Mouse (Mus musculus) hindbrain, embryonic 14.5 days (tissue): Measurements from ENCODE around the gene Fes. TPM values are rescaled to one million over a fixed set of nuclear protein-coding genes. Genes with fewer than 3 reads are reported as not detected.

ENCODE experiments used
- ATAC-seq: fragments of 200-750 bp; cut with Nextera tagmentation; 2 replicates; pipeline ENCODE4 v1.8.0; 2017; ENCODE audit warnings: moderate number of reproducible peaks, mild to moderate bottlenecking, moderate TSS enrichment, moderate library complexity; ENCODE audit not compliant: low FRiP score
- DNase-seq: peaks from one replicate; pipeline ENCODE4 v3.0.0-alpha.2; 2015; ENCODE audit warnings: low spot score
- H3K27ac ChIP-seq: fragments of 300-500 bp; sonication (generic); 2 replicates; pipeline ENCODE4 v1.5.1; 2014; ENCODE audit warnings: mild to moderate bottlenecking, moderate library complexity
- H3K27me3 ChIP-seq: fragments of 300-500 bp; sonication (generic); 2 replicates; pipeline ENCODE4 v1.6.1; 2014; ENCODE audit warnings: mild to moderate bottlenecking, low read length, mixed read lengths; ENCODE audit not compliant: control insufficient read depth, insufficient read depth
- H3K36me3 ChIP-seq: fragments of 300-500 bp; sonication (generic); replicated peaks from 2 replicates; pipeline ENCODE4 v1.6.1; 2014; ENCODE audit not compliant: control insufficient read depth, insufficient read depth
- H3K4me1 ChIP-seq: fragments of 300-500 bp; sonication (generic); replicated peaks from 2 replicates; pipeline ENCODE4 v1.6.1; 2014; ENCODE audit warnings: antibody characterized with exemption, low read length, mixed read lengths; ENCODE audit not compliant: control insufficient read depth, insufficient read depth
- H3K4me2 ChIP-seq: fragments of 300-500 bp; sonication (generic); replicated peaks from 2 replicates; pipeline ENCODE4 v1.6.1; 2014; ENCODE audit warnings: mild to moderate bottlenecking, moderate library complexity
- H3K4me3 ChIP-seq: fragments of 300-500 bp; sonication (generic); replicated peaks from 2 replicates; pipeline ENCODE4 v1.5.1; 2014; ENCODE audit warnings: mild to moderate bottlenecking, low read length
- H3K9ac ChIP-seq: fragments of 300-500 bp; sonication (generic); 2 replicates; pipeline ENCODE4 v1.6.1; 2014
- H3K9me3 ChIP-seq: fragments of 300-500 bp; sonication (generic); 2 replicates; pipeline ENCODE4 v1.6.1; 2016; ENCODE audit warnings: low read length; ENCODE audit not compliant: control insufficient read depth
- WGBS: fragments of 180-500 bp; shearing (Covaris S2); extraction: QIAGEN DNeasy Blood & Tissue Kit; methylation state at CpG from one replicate; pipeline ENCODE4 v1.1.7; 2014; 5-methylcytosine and 5-hydroxymethylcytosine counted together
- polyA plus RNA-seq: library from polyadenylated mRNA; unstranded; fragments of >200 nt; fragmentation: Nextera tagmentation; extraction: Ambion mirVana; gene quantifications from 2 replicates; pipeline ENCODE4 v1.2.1, GENCODE M21; 2014

Gene Fes
- polyA plus RNA-seq, 1 experiment from 2014 or later: 4.6 TPM

DNA sequence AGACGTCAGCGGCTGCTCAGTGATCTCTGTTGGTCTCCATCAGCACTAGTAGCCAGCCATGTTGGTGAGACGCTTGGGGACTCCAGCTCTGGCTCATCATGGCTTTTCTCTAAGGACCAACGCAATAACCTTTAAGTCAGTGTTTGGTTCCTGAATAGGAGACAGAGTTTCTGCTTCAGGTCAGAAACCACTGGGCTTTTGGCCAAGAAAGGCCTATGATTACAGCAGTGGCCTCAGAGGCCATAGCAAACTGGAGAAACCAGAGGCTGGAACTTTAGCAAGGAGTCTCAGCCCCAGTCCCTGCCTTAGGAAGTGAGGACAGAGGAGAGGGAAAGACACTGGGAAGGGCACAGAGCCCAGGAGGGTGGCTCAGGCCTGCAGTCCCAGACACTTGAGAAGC is 32.8 kb upstream of the Fes start:
- no peak for ATAC-seq
- Histone ChIP-seq H3K4me1 (0 out of 2 replicates have a peak, but pooled peaks cover 2% of the 10 kb centered on the region), H3K9ac (no peak overlapping the region), H3K4me2 (no peak overlapping the region), H3K9me3 (no peaks in the 10 kb centered on the region), H3K4me3 (no peak overlapping the region), H3K27me3 (no peaks in the 10 kb centered on the region), H3K36me3 (no peaks in the 10 kb centered on the region), H3K27ac (no peak overlapping the region)
- WGBS: 85% methylated on average over 4 of the region's 4 CpGs
- no peak for DNase-seq

DNA sequence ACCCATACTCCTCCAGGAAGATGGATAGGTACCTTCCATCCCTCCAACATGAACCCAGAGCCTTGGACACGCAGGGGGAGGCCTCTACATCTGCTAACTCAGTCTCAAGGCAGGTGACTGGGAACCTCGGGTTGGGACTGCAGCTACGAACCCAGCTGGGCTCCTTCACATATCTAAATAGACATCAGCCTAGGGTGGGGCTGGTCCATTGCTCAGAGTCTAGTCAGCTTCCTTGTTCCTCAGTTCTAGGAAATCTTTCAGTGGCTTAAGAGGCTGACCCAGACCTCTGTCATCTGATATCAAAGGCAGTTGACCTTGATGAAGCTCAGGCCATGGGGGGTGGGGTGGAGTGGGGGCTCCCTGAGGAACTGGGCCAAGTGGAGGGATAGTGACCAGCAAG is 31.5 kb upstream of the Fes start:
- H3K4me3 ChIP-seq: no peak overlapping the region
- DNase-seq (no peak), ATAC-seq (no peak)
- H3K36me3 ChIP-seq: no peaks in the 10 kb centered on the region
- WGBS: 83% methylated on average over 3 of the region's 3 CpGs
- no peak overlapping the region for H3K27ac ChIP-seq
- no peak overlapping the region for H3K4me2 ChIP-seq
- H3K9ac ChIP-seq: no peak overlapping the region
- no peaks in the 10 kb centered on the region for H3K9me3 ChIP-seq
- no peaks in the 10 kb centered on the region for H3K27me3 ChIP-seq
- H3K4me1 ChIP-seq: 0 out of 2 replicates have a peak, but pooled peaks cover 2% of the 10 kb centered on the region

DNA sequence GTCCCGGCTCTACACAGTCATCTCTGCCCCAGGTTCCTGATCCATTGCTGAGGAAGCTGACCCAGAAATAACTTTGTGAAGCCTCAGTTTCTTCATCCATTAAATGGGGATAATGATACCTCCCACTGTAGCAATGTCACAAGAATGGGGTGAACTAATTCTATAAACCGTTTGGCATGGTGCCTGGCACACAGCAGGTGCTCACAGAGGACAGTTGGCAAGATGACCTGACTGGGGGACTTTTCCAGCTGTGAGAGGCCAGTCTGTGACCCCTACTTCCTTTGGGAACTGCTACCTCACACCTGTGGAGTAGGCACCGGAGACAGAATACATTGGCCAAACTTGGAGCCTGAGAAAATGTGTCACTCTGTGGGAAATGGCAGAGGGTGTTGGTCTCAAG is 30.3 kb upstream of the Fes start:
- H3K27me3 ChIP-seq: no peaks in the 10 kb centered on the region
- no peak for DNase-seq
- WGBS: 72% methylated on average over 3 of the region's 3 CpGs

DNA sequence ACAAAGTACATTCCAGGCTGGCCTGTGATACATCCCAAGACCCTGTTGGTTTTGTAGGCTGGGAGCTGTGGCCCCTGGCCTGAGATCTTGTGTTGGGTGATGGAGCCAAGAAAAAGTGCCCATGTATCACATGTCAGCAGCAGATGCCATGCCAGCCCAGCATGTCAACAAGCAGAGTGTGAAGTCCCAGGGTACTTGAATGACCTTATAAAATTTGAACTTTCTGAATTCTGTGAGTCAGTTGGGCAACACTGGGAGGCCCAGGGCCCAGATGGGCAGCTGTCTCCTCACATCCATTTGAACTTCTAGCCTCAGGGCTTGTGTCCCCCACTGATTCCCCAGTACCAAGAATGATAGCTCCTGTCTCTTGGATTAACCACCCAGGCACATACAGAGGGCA is 29.9 kb upstream of the Fes start:
- no peaks in the 10 kb centered on the region for H3K36me3 ChIP-seq
- no peak for ATAC-seq
- H3K4me1 ChIP-seq: no peaks in the 10 kb centered on the region
- no peak overlapping the region for H3K4me3 ChIP-seq
- DNase-seq: no peak
- H3K27me3 ChIP-seq: no peaks in the 10 kb centered on the region
- no peak overlapping the region for H3K4me2 ChIP-seq
- no peak overlapping the region for H3K27ac ChIP-seq
- no peak overlapping the region for H3K9ac ChIP-seq
- H3K9me3 ChIP-seq: no peaks in the 10 kb centered on the region

More for the DNA sequence above, 30.3 kb upstream of the Fes start:
- Histone ChIP-seq H3K4me3 (no peak overlapping the region), H3K9me3 (no peaks in the 10 kb centered on the region), H3K4me1 (0 out of 2 replicates have a peak, but pooled peaks cover 2% of the 10 kb centered on the region), H3K27ac (no peak overlapping the region), H3K9ac (no peak overlapping the region), H3K36me3 (no peaks in the 10 kb centered on the region), H3K4me2 (no peak overlapping the region)
- ATAC-seq: no peak

DNA sequence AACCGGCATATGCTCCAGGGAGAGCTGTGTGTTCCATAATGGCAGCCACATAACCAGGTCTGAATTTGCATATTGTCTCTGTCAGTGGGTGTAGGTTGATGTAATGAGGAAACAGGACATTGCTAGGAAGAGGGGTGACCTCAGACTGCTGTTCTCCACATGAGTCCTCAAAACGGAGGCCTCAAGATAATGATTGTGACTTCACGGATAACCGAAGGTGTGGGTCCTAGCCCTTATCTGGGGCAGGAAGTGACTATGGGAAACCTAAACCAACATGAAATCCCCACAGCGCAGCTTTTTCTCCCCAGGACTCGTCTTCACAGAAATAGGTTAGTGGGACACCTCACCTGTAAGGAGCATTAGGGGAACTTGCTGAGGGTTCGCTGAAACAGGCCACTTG is 29.2 kb upstream of the Fes start:
- no peak for ATAC-seq
- H3K4me1 ChIP-seq: no peaks in the 10 kb centered on the region
- WGBS: 91% methylated on average over 7 of the region's 7 CpGs

DNA sequence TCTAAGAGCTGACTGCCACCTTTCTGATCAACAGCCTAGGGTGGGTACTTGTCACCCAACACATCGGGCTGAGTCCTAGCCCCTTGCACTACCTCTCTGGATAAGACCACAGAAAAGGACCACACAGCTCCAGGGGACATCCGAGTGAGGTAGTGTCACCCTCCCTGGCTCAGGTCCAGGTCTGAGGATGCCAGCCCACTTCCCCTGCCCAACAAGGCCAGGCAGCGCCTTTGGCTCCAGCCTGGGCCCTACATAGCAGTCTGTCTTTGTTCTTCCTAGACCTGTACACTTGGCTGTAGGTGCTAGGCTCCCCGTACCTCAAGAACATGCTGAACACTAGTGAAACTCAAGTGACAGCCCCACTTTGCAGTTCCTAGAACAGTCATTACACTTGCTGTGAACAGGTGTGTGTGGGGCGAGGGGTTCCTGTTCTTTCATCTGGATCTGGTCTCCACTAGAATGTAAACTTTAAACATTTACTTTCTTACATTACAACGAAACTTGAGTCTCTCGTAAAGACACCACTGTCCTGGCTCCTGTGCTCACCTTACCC is 26.6 kb upstream of the Fes start:
- H3K27me3 ChIP-seq: no peaks in the 10 kb centered on the region
- no peaks in the 10 kb centered on the region for H3K4me1 ChIP-seq
- no peak overlapping the region for H3K4me3 ChIP-seq
- H3K9ac ChIP-seq: no peak overlapping the region
- H3K4me2 ChIP-seq: no peak overlapping the region
- H3K36me3 ChIP-seq: no peaks in the 10 kb centered on the region
- no peaks in the 10 kb centered on the region for H3K9me3 ChIP-seq
- DNase-seq (no peak), ATAC-seq (no peak)
- H3K27ac ChIP-seq: no peak overlapping the region
- WGBS: 83% methylated on average over 7 of the region's 7 CpGs

More for the DNA sequence above, 29.2 kb upstream of the Fes start:
- H3K9ac ChIP-seq: no peak overlapping the region
- no peaks in the 10 kb centered on the region for H3K27me3 ChIP-seq
- H3K4me2 ChIP-seq: no peak overlapping the region
- no peak for DNase-seq
- H3K27ac ChIP-seq: no peak overlapping the region
- H3K36me3 ChIP-seq: no peaks in the 10 kb centered on the region
- H3K4me3 ChIP-seq: no peak overlapping the region
- no peaks in the 10 kb centered on the region for H3K9me3 ChIP-seq

DNA sequence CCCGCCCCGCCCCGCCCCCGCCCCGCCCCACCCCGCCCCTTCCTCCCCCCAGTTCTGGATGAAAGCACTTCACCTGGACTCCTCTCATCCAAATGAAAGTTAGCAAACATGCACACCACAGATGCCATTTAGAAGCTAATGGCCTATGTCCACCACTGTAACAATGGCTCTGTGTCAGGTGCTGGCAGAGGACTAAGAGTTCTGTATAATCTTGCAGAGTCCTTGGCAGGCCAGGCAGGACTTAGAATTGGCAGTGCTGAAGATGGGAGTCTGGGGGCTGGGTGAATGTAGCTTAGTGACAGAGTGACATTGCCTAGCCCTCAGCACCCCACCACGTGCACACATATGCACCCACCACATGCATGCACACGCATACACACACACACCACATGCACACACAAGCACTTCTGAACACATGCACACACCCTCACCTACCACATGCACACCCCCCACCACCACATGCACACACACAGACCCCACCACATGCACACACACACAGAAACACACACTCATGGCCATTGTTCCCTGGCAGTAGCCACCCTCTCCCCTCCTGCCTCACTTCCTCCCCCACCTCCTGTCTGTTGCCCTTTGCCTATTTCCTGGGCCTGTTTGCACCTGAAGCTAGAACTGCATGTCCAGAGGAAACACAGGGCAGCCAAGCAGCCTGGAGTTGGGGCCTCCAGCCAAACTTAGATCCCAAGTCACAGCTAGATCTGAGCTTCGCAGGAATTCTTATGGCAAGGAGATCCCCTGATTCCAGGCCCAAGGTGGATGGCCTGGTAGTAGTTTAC is 26.0 kb upstream of the Fes start:
- no peak overlapping the region for H3K4me3 ChIP-seq
- H3K36me3 ChIP-seq: no peaks in the 10 kb centered on the region
- DNase-seq (no peak), ATAC-seq (no peak)
- H3K9ac ChIP-seq: no peak overlapping the region
- H3K27me3 ChIP-seq: no peaks in the 10 kb centered on the region
- no peaks in the 10 kb centered on the region for H3K9me3 ChIP-seq
- no peak overlapping the region for H3K4me2 ChIP-seq
- H3K4me1 ChIP-seq: no peaks in the 10 kb centered on the region
- 71% methylated on average over 9 of the region's 9 CpGs for whole genome bisulfite sequencing
- no peak overlapping the region for H3K27ac ChIP-seq

DNA sequence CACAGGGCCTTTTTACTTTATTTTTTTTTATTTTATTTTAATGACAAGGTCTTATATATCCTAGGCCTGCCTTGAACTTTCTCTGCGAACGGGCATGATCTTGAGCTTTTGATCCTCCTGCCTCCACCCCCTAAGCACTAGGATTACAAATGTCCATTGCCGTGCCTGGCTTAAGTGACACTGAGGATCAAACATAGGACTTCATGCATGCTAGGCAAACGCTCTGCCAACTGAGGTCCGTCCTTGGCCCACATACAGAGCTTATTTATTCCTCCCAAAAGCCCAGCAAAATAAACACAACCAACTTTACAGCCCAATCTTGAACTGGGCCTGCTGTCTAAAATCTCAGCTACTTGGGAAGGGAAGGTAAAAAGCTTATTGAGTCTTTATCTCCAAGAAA is 25.0 kb upstream of the Fes start:
- Histone ChIP-seq H3K4me2 (no peak overlapping the region), H3K4me3 (no peak overlapping the region), H3K27ac (no peak overlapping the region), H3K9me3 (no peaks in the 10 kb centered on the region), H3K36me3 (no peaks in the 10 kb centered on the region), H3K27me3 (no peaks in the 10 kb centered on the region), H3K9ac (no peak overlapping the region), H3K4me1 (no peaks in the 10 kb centered on the region)
- ATAC-seq (no peak), DNase-seq (no peak)
- 87% methylated on average over 5 of the region's 5 CpGs for WGBS

DNA sequence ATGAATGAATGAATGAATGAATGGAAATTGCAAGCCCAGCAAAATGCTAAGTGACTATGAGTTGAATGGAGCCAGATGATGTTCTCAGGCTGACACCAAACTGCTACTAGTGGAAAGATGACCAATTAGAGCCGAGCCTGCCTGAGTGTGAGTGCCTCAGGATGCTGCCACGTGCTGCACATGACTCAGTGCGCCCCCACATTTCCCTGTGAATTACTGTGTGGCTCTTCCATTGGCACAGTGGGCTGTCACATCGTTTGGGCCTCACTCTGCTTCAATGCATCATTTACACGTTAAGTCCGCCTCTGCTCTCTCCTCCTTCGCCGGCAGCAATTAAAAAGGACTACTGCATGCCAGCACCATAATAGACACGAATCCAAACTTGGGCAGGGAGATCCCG is 24.5 kb upstream of the Fes start:
- Histone ChIP-seq H3K27me3 (no peaks in the 10 kb centered on the region), H3K4me2 (no peak overlapping the region), H3K9ac (no peak overlapping the region), H3K4me3 (no peak overlapping the region), H3K27ac (no peak overlapping the region), H3K4me1 (no peaks in the 10 kb centered on the region), H3K36me3 (no peaks in the 10 kb centered on the region), H3K9me3 (no peaks in the 10 kb centered on the region)
- DNase-seq: no peak
- WGBS: 65% methylated on average over 10 of the region's 10 CpGs
- ATAC-seq: no peak
